Mouse (Mus musculus) lung, postnatal 36 days (tissue): ENCODE results near the gene Gm20816.
"Not testable (repeated sequence)": the region's sequence is repeated elsewhere in the genome, so short reads cannot be mapped to it uniquely, and the experiment has no call there.

Source experiments
- DNase-seq: peaks from one replicate; pipeline ENCODE4 v3.0.0; 2022; ENCODE audit warnings: mixed read lengths

The Gm20816 gene

GRCm38 (mm10) chrY:68537655-68538054 lies at the start of gene Gm20816:
Gene Gm20816 (plus strand): TSS chrY:68537955.
- DNase-seq: not testable (repeated sequence)
